Mouse (Mus musculus): ENCODE data around the gene Shisa8. TPM values are rescaled to one million over a fixed set of nuclear protein-coding genes. Genes with fewer than 3 reads are reported as not detected.

Shisa8 gene
- polyA plus RNA-seq, 1 experiment from 2014 or later: 0.08 TPM

DNA sequence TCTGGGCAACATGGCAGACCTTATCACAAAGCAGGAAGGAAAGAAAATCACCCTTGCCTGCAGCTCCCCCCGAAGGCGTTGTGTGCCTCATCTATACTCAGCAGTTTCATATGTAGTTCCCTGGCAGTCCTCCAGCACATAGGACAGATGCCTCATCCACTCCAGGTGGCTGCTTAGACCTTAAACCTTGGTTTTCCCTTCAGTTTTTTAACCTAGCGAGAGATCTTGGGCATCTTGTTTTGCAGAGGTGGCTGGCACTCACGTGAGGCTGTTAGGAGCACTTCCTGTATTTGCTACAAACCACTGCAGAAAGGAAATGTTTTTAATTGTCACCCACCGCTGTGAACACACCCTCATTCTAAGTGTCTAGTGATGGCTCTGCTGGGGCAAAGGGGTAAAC lies 25.7 kb downstream of the Shisa8 start:
- Histone ChIP-seq H3K4me1 (replicated peaks) (peaks cover 60% of the 10 kb centered on the region), H3K4me3 (replicated peaks) (no peak overlapping the region), H3K9me3 (replicated peaks) (peaks cover 10% of the 10 kb centered on the region), H3K4me2 (peak overlapping the region; percentile 72), H3K9ac (peak overlapping the region; percentile 63; the same call in 1 of the 2 replicates), H3K27ac (replicated peaks) (peak overlapping the region; percentile 97), H3K27me3 (no peaks in the 10 kb centered on the region), H3K36me3 (replicated peaks) (peaks cover 95% of the 10 kb centered on the region)
- no peak for ATAC-seq (ENCODE audit: insufficient read depth)
- WGBS (ENCODE audit: insufficient replicate concordance): 45% methylated on average over 5 of the region's 5 CpGs

DNA sequence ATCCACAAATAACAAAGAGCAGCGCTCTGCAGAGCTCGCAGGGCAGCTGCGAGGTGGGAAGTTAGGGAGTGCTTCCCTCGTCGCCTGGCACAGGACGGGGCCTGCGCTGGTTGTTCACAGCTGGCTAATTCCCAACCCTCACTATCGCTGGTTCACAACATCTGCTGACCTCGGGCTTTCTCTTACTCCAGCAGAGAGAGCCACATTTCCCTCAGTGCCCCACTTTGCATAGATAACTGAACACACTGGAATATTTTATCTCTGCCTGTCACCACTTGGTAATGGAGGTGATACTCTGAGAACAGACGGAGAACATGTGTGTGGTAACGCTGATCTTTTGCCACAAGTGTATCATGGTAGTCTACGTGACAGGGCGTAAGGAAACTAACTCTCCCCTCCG lies 26.5 kb downstream of the Shisa8 start:
- peak overlapping the region; percentile 97 for H3K27ac ChIP-seq (replicated peaks)
- peaks cover 68% of the 10 kb centered on the region for H3K4me1 ChIP-seq (replicated peaks)
- peaks cover 95% of the 10 kb centered on the region for H3K36me3 ChIP-seq (replicated peaks)
- peak overlapping the region; percentile 63; the same call in 1 of the 2 replicates for H3K9ac ChIP-seq
- ATAC-seq (ENCODE audit: insufficient read depth): peak; percentile 67
- peaks cover 10% of the 10 kb centered on the region for H3K9me3 ChIP-seq (replicated peaks)
- H3K27me3 ChIP-seq: no peaks in the 10 kb centered on the region
- 23% methylated on average over 14 of the region's 14 CpGs for WGBS (ENCODE audit: insufficient replicate concordance)
- 0 out of 2 replicates have a peak overlapping the region, but pooled peaks have one; percentile 20 for H3K4me3 ChIP-seq (replicated peaks)
- H3K4me2 ChIP-seq: peak overlapping the region; percentile 72

DNA sequence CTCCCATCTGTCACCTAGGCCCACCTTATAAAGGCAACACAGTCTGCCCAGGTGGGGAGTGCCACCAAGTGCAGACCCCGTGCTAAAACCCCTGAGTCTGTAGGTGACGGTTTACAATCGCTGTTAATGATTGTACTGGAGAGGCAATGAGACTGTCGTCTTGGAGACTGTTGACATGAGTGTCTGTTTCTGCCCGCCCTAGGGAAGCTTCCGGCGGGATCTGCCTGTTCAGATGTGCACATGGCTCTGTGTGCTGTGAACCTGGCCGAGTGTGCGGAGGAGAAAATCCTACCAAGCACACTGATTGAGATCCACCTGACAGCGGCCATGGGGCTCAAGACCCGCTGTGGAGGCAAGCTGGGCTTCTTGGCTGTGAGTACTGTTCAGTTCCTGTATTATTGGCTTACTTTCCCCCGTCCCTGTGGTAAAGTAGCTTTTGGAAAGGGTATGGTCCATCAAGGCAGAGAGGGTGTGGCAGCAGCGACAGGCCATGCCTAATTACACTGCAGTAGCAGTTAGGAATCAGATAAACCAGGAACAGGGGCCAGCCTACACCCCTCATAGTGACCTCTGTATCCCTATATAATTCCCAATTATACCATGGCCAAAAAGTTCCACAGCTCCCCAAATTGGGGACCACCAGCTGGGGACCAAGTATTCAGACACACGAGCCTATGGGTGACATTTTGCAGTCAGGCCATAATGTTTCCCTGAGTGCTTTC lies 27.4 kb downstream of the Shisa8 start:
- no peak for ATAC-seq (ENCODE audit: insufficient read depth)

DNA sequence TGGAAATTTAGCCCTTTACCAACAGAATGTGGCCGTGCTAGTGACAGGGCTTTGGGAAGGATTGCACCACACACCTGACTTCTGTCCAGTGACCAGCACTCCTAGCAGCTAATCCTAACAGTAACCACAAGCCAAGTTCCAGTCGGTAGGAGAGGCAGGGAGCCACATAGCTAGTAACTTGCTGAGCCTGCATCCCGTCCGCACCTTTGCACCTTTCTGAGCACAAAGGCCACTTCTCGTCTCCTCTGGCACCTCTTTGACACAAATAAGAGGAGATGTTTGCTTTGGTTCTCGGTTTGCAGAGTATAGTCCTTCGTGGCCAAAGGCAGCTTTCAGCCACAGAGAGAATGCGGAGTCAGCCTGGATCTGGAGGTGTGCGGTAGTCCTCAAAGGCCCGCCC lies 28.0 kb downstream of the Shisa8 start:
- H3K4me2 ChIP-seq: peak overlapping the region; percentile 72

More for the DNA sequence above, 27.4 kb downstream of the Shisa8 start:
- H3K4me3 ChIP-seq (replicated peaks): peak overlapping the region; percentile 3; the same call in 1 of the 2 replicates
- peak overlapping the region; percentile 72 for H3K4me2 ChIP-seq
- 59% methylated on average over 14 of the region's 14 CpGs for WGBS (ENCODE audit: insufficient replicate concordance)
- H3K9ac ChIP-seq: peak overlapping the region; percentile 63
- peaks cover 74% of the 10 kb centered on the region for H3K4me1 ChIP-seq (replicated peaks)
- peaks cover 96% of the 10 kb centered on the region for H3K36me3 ChIP-seq (replicated peaks)
- H3K27ac ChIP-seq (replicated peaks): peak overlapping the region; percentile 97
- H3K27me3 ChIP-seq: no peaks in the 10 kb centered on the region
- peaks cover 10% of the 10 kb centered on the region for H3K9me3 ChIP-seq (replicated peaks)

DNA sequence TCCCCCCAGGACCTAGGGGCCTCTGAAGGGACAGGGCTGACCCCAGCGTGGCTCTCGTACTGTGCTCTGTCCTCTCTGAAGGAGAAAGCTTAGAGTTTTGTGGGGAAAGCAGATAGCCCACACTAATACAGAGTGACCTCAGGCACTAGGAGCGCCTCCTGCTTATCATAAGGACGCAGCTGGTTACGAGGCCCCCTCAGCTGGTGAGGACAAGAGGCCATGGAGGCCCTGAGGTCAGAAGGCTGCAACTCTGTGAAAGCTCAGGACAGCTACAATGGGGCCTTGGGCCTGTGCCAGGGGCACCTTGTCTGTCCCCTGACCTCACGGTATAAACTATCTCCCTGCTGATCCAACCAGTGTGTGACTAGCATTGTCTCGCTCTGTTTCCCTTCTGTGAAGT lies 28.4 kb downstream of the Shisa8 start:
- H3K4me2 ChIP-seq: peak overlapping the region; percentile 72
- 13% methylated on average over 7 of the region's 7 CpGs for WGBS (ENCODE audit: insufficient replicate concordance)

More for the DNA sequence above, 28.0 kb downstream of the Shisa8 start:
- Histone ChIP-seq H3K36me3 (replicated peaks) (peaks cover 96% of the 10 kb centered on the region), H3K4me1 (replicated peaks) (peaks cover 74% of the 10 kb centered on the region), H3K9me3 (replicated peaks) (peaks cover 10% of the 10 kb centered on the region), H3K9ac (peak overlapping the region; percentile 63), H3K27me3 (no peaks in the 10 kb centered on the region), H3K27ac (replicated peaks) (peak overlapping the region; percentile 97), H3K4me3 (replicated peaks) (peak overlapping the region; percentile 34)
- 58% methylated on average over 10 of the region's 10 CpGs for WGBS (ENCODE audit: insufficient replicate concordance)
- ATAC-seq (ENCODE audit: insufficient read depth): peak; percentile 12; the same call in 1 of the 2 replicates

DNA sequence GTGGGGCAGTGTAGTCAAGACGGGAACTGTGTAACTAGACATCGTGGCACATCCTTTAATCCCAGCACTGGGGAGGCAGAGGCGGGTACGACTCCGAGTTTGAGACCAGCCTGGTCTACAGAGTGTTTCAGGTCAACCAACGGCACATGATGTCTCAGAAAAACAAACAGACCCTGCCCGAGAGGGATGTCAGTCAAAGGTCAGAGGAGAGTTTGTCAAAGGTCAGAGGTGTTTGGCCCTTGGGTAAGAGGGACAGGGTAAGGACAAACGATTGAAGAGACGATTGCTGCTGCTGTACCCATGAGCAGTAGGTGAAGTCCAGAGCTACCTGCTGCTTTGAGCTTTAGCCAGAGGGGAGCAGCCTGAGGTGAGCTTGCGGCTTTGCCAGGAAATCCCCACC lies 29.0 kb downstream of the Shisa8 start:
- Histone ChIP-seq H3K9me3 (replicated peaks) (peaks cover 10% of the 10 kb centered on the region), H3K4me3 (replicated peaks) (peak overlapping the region; percentile 34), H3K27me3 (no peaks in the 10 kb centered on the region), H3K4me1 (replicated peaks) (peaks cover 73% of the 10 kb centered on the region), H3K4me2 (peak overlapping the region; percentile 72), H3K27ac (replicated peaks) (peak overlapping the region; percentile 97), H3K9ac (peak overlapping the region; percentile 63), H3K36me3 (replicated peaks) (peaks cover 96% of the 10 kb centered on the region)
- ATAC-seq (ENCODE audit: insufficient read depth): peak; percentile 13; the same call in 1 of the 2 replicates
- WGBS (ENCODE audit: insufficient replicate concordance): 62% methylated on average over 10 of the region's 10 CpGs

More for the DNA sequence above, 28.4 kb downstream of the Shisa8 start:
- no peaks in the 10 kb centered on the region for H3K27me3 ChIP-seq
- peak overlapping the region; percentile 63 for H3K9ac ChIP-seq
- H3K27ac ChIP-seq (replicated peaks): peak overlapping the region; percentile 97
- peaks cover 96% of the 10 kb centered on the region for H3K36me3 ChIP-seq (replicated peaks)
- peaks cover 10% of the 10 kb centered on the region for H3K9me3 ChIP-seq (replicated peaks)
- peaks cover 74% of the 10 kb centered on the region for H3K4me1 ChIP-seq (replicated peaks)
- ATAC-seq (ENCODE audit: insufficient read depth): peak; percentile 86
- peak overlapping the region; percentile 34 for H3K4me3 ChIP-seq (replicated peaks)

DNA sequence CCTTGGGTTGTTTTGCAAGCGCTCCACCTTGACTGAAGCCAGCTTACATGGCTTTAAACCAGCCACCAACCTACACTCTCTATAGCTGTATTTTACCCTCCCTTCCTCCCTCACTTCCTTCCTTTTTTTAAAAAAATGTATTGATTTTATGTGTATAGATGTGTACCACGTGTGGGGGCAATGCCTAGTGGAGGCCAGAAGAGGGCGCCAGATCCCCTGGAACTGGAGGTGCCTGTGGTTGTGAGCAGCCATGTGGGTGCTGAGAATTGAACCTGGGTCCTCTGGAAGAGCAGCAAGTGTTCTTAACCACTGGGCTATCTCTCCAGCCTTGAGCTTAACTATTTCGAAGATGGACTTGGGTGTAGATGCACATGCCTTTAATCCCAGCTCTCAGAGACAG lies 30.3 kb downstream of the Shisa8 start:
- Histone ChIP-seq H3K9me3 (replicated peaks) (peaks cover 10% of the 10 kb centered on the region), H3K9ac (no peak overlapping the region), H3K27me3 (no peaks in the 10 kb centered on the region), H3K4me1 (replicated peaks) (peaks cover 60% of the 10 kb centered on the region), H3K27ac (replicated peaks) (0 out of 2 replicates have a peak overlapping the region, but pooled peaks have one; percentile 97), H3K4me3 (replicated peaks) (no peak overlapping the region), H3K4me2 (no peak overlapping the region), H3K36me3 (replicated peaks) (peaks cover 96% of the 10 kb centered on the region)
- ATAC-seq (ENCODE audit: insufficient read depth): no peak
- WGBS (ENCODE audit: insufficient replicate concordance): 94% methylated on average over 4 of the region's 4 CpGs

DNA sequence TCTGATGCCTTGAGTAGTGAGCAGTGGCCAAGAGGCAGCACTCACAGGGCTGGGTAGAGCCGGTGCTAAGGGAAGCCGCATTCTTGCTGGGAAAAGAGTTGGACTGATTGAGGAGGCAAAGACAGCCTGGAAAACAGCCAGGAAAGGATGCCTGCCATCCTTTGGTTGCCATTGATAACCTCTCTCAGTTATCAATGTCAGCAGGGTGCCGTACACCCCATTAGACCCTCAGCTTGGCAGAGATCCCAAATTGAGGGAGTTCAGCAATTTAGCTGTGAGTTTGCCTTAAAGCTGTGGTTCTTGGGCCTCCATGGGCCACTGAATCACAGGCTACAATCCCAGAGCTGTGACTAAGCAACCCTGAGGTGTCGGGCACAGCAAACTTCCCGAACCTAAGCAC lies 31.5 kb downstream of the Shisa8 start:
- Histone ChIP-seq H3K27me3 (no peaks in the 10 kb centered on the region), H3K9me3 (replicated peaks) (peaks cover 10% of the 10 kb centered on the region), H3K27ac (replicated peaks) (peak overlapping the region; percentile 26; the same call in 1 of the 2 replicates), H3K9ac (no peak overlapping the region), H3K4me3 (replicated peaks) (no peak overlapping the region), H3K4me1 (replicated peaks) (peaks cover 49% of the 10 kb centered on the region), H3K36me3 (replicated peaks) (peaks cover 96% of the 10 kb centered on the region), H3K4me2 (no peak overlapping the region)
- ATAC-seq (ENCODE audit: insufficient read depth): no peak
- 69% methylated on average over 5 of the region's 5 CpGs for WGBS (ENCODE audit: insufficient replicate concordance)

DNA sequence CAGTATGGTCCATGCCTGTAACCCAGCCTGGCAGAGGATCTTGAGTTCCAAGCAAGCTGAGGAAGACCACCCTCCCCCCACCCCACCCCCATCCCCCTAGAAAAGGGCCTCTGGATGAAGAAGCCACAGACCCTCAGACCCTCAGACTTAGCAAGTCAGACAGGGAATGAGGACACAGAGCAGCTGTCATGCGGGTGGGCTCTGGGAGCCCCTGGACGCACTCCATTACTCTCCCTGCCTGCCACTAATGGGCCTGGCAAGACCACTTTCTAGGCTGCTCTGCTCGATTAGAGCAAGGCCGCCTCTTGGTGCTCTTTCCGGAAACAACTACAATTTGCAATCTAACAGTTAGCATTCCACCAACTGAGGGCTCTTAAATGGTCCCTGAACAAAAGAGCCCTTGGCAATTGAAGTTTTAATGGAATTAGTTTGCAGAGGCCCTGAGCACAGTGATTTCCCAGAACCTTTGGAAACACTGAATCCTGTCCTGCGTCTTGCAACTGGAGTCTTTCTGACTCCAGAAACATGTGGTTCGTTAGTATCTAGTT lies 34.8 kb downstream of the Shisa8 start:
- ATAC-seq (ENCODE audit: insufficient read depth): no peak
- Histone ChIP-seq H3K27ac (replicated peaks) (no peak overlapping the region), H3K4me1 (replicated peaks) (peaks cover 16% of the 10 kb centered on the region), H3K4me3 (replicated peaks) (no peak overlapping the region), H3K27me3 (no peaks in the 10 kb centered on the region), H3K9ac (no peak overlapping the region), H3K4me2 (no peak overlapping the region), H3K9me3 (replicated peaks) (peaks cover 9% of the 10 kb centered on the region), H3K36me3 (replicated peaks) (peaks cover 98% of the 10 kb centered on the region)
- WGBS (ENCODE audit: insufficient replicate concordance): 84% methylated on average over 7 of the region's 7 CpGs

DNA sequence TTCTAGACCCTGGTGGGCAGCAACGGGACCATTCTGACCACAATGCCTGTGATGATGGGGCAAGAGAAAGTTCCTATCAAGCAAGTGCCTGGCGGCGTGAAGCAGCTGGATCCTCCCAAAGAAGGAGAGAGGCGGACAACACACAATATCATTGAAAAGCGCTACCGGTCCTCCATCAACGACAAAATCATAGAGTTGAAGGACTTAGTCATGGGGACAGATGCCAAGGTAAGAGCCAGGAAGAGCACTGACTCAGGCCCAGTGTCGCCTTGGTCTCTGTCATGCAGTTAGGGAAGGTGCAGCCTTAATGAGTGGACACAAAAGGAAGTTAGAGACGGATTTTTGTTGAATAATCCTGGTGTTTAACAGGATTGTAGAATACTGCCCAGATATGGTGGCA lies 37.5 kb downstream of the Shisa8 start:
- Histone ChIP-seq H3K9me3 (replicated peaks) (no peaks in the 10 kb centered on the region), H3K4me3 (replicated peaks) (no peak overlapping the region), H3K27me3 (no peaks in the 10 kb centered on the region), H3K27ac (replicated peaks) (no peak overlapping the region), H3K4me2 (no peak overlapping the region), H3K36me3 (replicated peaks) (peaks cover 98% of the 10 kb centered on the region), H3K9ac (no peak overlapping the region), H3K4me1 (replicated peaks) (no peaks in the 10 kb centered on the region)
- no peak for ATAC-seq (ENCODE audit: insufficient read depth)
- 91% methylated on average over 9 of the region's 9 CpGs for WGBS (ENCODE audit: insufficient replicate concordance)

DNA sequence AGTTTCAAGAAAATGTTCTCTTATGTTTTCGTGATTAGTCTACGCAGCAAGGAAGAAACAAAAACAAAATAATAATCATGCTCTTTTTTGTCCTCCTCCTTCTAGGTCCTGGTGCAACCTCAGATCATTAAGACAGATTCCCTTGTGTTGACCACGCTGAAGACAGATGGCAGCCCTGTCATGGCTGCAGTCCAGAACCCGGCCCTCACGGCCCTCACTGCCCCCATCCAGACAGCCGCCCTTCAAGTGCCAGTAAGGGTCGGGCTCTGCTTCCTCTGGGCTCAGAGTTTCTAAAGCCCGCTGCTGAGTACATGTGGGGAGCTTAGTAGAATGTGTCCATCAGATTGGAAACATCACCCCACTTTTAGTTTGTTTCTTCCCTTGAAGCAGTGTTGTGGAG lies 40.0 kb downstream of the Shisa8 start:
- 85% methylated on average over 8 of the region's 8 CpGs for WGBS (ENCODE audit: insufficient replicate concordance)
- peaks cover 79% of the 10 kb centered on the region for H3K36me3 ChIP-seq (replicated peaks)
- H3K4me3 ChIP-seq (replicated peaks): no peak overlapping the region
- no peaks in the 10 kb centered on the region for H3K9me3 ChIP-seq (replicated peaks)
- H3K27me3 ChIP-seq: no peaks in the 10 kb centered on the region
- peaks cover 10% of the 10 kb centered on the region for H3K4me1 ChIP-seq (replicated peaks)
- H3K27ac ChIP-seq (replicated peaks): 0 out of 2 replicates have a peak overlapping the region, but pooled peaks have one; percentile 3
- H3K4me2 ChIP-seq: no peak overlapping the region
- no peak overlapping the region for H3K9ac ChIP-seq
- no peak for ATAC-seq (ENCODE audit: insufficient read depth)

All from liver, embryonic 15.5 days (tissue).